Mouse (Mus musculus) neural tube, embryonic 11.5 days (tissue): Measurements from ENCODE around the gene Il10. TPM values are rescaled to one million over a fixed set of nuclear protein-coding genes. Genes with fewer than 3 reads are reported as not detected.
A peak's percentile ranks its signal among the peaks of the same experiment; 100 is the strongest.

Source experiments
- ATAC-seq: fragments of 200-750 bp; cut with Nextera tagmentation; 2 replicates; pipeline ENCODE4 v1.8.0; 2017; ENCODE audit warnings: moderate number of reproducible peaks, mild to moderate bottlenecking, moderate TSS enrichment, moderate library complexity; ENCODE audit not compliant: insufficient read depth, low FRiP score, low TSS enrichment
- DNase-seq: peaks from one replicate; pipeline ENCODE4 v3.0.0-alpha.2; 2015; ENCODE audit warnings: low spot score
- H3K27ac ChIP-seq: fragments of 300-500 bp; sonication (generic); 2 replicates; pipeline ENCODE4 v1.5.1; 2014; ENCODE audit warnings: low read depth, mild to moderate bottlenecking, low read length
- H3K27me3 ChIP-seq: fragments of 300-500 bp; sonication (generic); 2 replicates; pipeline ENCODE4 v1.6.1; 2014; ENCODE audit warnings: mild to moderate bottlenecking, low read length, mixed read lengths; ENCODE audit not compliant: control insufficient read depth, insufficient read depth
- H3K36me3 ChIP-seq: fragments of 300-500 bp; sonication (generic); 2 replicates; pipeline ENCODE4 v1.6.1; 2014; ENCODE audit warnings: mild to moderate bottlenecking, low read length, moderate library complexity, mixed read lengths; ENCODE audit not compliant: control insufficient read depth, insufficient read depth
- H3K4me1 ChIP-seq: fragments of 300-500 bp; sonication (generic); 2 replicates; pipeline ENCODE4 v1.6.1; 2014; ENCODE audit warnings: low read length, mixed read lengths; ENCODE audit not compliant: control insufficient read depth, insufficient read depth
- H3K4me2 ChIP-seq: fragments of 300-500 bp; sonication (generic); 2 replicates; pipeline ENCODE4 v1.6.1; 2014; ENCODE audit warnings: low read depth, mild to moderate bottlenecking, moderate library complexity
- H3K4me3 ChIP-seq: fragments of 300-500 bp; sonication (generic); 2 replicates; pipeline ENCODE4 v1.5.1; 2014; ENCODE audit warnings: low read depth, low read length
- H3K9ac ChIP-seq: fragments of 300-500 bp; sonication (generic); 2 replicates; pipeline ENCODE4 v1.6.1; 2014; ENCODE audit warnings: mild to moderate bottlenecking, low read length
- H3K9me3 ChIP-seq: fragments of 300-500 bp; sonication (generic); 2 replicates; pipeline ENCODE4 v1.6.1; 2016; ENCODE audit warnings: low read length; ENCODE audit not compliant: control insufficient read depth
- WGBS: fragments of 180-500 bp; shearing (Covaris S2); extraction: QIAGEN DNeasy Blood & Tissue Kit; methylation state at CpG from one replicate; pipeline ENCODE4 v1.1.7; 2014; 5-methylcytosine and 5-hydroxymethylcytosine counted together
- polyA plus RNA-seq: library from polyadenylated mRNA; unstranded; fragments of >200 nt; fragmentation: Nextera tagmentation; extraction: Ambion mirVana; gene quantifications from 2 replicates; pipeline ENCODE4 v1.2.1, GENCODE M21; 2014

Gene Il10
- polyA plus RNA-seq, 1 experiment from 2014 or later: not detected

DNA sequence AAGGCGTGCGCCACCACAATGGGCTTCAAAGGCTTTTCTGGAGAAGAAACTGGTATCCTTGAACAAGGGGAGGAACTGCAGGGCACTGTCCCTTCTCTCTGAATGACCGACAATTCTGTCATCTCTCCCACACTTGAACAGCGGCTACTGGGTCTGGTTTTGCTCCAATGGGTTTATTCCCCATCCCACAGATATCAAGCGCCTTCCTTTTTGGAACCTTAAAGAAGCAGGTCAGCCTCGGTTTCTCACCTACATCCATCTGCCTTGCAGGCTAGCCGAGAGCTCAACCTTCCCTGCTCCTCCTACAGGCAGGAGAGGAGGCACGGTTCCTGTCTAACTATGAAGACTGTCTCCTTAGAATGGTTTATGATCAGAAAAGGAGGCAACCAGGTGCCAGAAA, 29.3 kb downstream of the Il10 start:
- Histone ChIP-seq H3K9me3 (no peaks in the 10 kb centered on the region), H3K4me2 (no peak overlapping the region), H3K27me3 (no peaks in the 10 kb centered on the region), H3K27ac (no peak overlapping the region), H3K4me1 (no peaks in the 10 kb centered on the region), H3K9ac (no peak overlapping the region), H3K4me3 (no peak overlapping the region), H3K36me3 (no peaks in the 10 kb centered on the region; the same call in 1 of the 2 replicates)
- DNase-seq (no peak), ATAC-seq (no peak)
- 87% methylated on average over 8 of the region's 8 CpGs for WGBS

DNA sequence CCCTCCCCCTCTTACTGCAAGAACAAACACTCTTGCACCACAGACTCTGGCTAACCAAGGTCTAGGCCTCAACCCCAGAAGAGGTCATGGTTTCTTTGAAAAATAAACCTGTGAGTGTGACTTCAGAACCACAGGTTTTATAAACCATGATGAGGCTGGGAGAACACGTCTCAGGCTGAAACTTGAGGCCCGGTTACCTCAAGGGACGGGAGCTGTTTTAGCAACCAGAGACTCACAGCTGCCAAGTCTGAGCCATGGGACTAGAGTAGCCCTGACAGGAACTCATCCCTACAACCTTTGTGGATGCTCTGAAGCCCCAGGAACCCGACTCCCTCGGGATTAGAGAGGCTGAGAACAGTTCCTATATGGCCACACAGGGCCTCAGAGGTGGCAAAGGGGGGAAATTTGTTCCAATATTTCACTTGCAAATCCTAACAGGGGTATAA, 29.7 kb downstream of the Il10 start:
- Histone ChIP-seq H3K9ac (no peak overlapping the region), H3K36me3 (no peaks in the 10 kb centered on the region; the same call in 1 of the 2 replicates), H3K27me3 (no peaks in the 10 kb centered on the region), H3K4me3 (no peak overlapping the region), H3K9me3 (no peaks in the 10 kb centered on the region), H3K27ac (no peak overlapping the region), H3K4me2 (no peak overlapping the region), H3K4me1 (no peaks in the 10 kb centered on the region)
- DNase-seq: no peak
- WGBS: 75% methylated on average over 5 of the region's 5 CpGs
- ATAC-seq: no peak

DNA sequence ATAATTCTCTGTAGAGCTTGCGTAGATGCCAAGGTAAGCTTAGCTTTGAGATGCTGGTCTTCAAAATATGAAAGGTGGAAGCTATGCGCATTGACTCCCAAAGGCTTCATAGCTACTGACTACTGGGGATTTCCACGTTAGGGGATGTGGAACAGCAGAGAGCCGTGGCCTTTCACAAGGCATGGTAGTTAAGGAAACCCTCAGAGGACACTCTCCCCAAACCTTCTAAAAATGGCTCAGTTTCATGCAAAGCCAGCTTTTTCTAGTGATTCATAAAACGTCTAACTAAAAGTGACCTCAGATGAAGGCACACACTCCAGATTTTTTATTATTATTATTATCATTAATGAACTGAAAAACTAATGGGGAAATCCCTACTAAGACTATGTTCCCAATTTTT, 30.4 kb downstream of the Il10 start:
- Histone ChIP-seq H3K4me2 (no peak overlapping the region), H3K36me3 (no peaks in the 10 kb centered on the region; the same call in 1 of the 2 replicates), H3K9ac (no peak overlapping the region), H3K9me3 (no peaks in the 10 kb centered on the region), H3K4me3 (no peak overlapping the region), H3K27ac (no peak overlapping the region), H3K4me1 (no peaks in the 10 kb centered on the region), H3K27me3 (no peaks in the 10 kb centered on the region)
- DNase-seq (no peak), ATAC-seq (no peak)
- WGBS: 94% methylated on average over 5 of the region's 5 CpGs

DNA sequence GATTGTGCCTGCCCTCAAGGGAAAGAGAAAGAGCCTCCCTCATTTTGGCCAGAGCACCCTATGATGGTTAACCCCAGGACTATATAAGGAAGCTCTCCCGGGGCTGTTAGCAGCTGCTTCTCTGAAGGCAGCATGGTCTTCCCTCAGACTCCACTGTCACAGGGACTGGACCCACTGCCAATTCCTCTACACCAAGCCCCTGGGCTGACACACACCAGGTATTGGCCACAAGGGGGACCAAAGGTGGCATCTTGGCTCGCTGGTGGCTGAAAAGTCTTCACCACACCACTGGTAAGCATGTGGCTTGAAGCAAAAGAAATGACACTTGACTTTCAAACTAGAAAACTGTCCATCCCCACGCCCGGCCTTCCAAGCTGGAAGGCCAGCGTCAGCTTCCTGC, 31.0 kb downstream of the Il10 start:
- Histone ChIP-seq H3K4me3 (no peak overlapping the region), H3K4me2 (no peak overlapping the region), H3K4me1 (no peaks in the 10 kb centered on the region), H3K9ac (no peak overlapping the region), H3K27ac (no peak overlapping the region), H3K9me3 (no peaks in the 10 kb centered on the region), H3K27me3 (no peaks in the 10 kb centered on the region), H3K36me3 (no peaks in the 10 kb centered on the region; the same call in 1 of the 2 replicates)
- DNase-seq (no peak), ATAC-seq (no peak)
- 89% methylated on average over 5 of the region's 5 CpGs for WGBS

DNA sequence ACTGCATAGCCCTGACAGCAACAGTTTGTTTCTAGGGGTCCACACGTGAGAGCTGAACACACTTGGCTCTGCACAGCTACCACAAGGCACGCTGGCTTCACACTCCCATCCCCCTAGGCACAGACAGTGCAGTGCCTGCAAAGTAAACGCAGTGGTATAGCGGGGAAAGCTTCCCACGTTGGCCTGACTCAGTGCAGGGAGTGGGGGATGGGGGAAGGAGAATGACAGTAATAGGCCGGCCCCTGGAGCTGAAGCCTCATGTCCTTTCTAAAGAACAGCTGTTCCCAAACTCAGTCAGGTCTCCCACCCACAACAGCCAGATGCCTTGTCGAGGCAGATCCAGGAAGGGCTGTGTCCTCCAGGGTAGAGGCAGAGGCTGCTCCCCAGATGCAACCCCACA, 31.4 kb downstream of the Il10 start:
- Histone ChIP-seq H3K9me3 (no peaks in the 10 kb centered on the region), H3K4me1 (no peaks in the 10 kb centered on the region), H3K27me3 (no peaks in the 10 kb centered on the region), H3K36me3 (no peaks in the 10 kb centered on the region; the same call in none of the 2 replicates), H3K9ac (no peak overlapping the region), H3K4me2 (no peak overlapping the region), H3K4me3 (no peak overlapping the region), H3K27ac (no peak overlapping the region)
- ATAC-seq (no peak; the same call in 1 of the 2 replicates), DNase-seq (no peak)
- WGBS: 28% methylated on average over 7 of the region's 7 CpGs

DNA sequence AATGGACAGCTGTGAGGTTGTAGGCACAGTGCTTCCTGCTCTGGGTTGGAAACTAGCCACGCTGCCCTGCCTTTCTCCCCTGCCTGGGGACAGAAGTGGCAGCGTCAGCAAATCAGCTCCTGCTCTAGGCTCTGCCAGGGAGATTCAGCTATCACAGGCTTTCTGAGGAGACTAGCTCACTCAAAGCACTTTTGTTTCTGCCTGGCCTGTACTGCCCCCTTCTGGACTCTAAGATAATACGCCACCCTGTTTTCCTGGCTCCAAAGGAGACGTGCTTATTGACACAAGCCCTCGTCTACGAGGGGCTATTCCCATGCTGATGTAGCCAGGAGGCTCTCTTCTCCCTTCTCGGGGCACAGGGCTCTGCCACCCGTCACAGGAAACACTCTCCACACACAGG, 33.6 kb downstream of the Il10 start:
- Histone ChIP-seq H3K4me2 (no peak overlapping the region), H3K27me3 (no peaks in the 10 kb centered on the region), H3K27ac (no peak overlapping the region), H3K36me3 (peaks cover 7% of the 10 kb centered on the region), H3K4me1 (no peaks in the 10 kb centered on the region), H3K4me3 (no peak overlapping the region), H3K9me3 (no peaks in the 10 kb centered on the region), H3K9ac (no peak overlapping the region)
- 4% methylated on average over 8 of the region's 8 CpGs for WGBS
- ATAC-seq: peak; percentile 71; the same call in 1 of the 2 replicates
- peak; percentile 73 for DNase-seq

DNA sequence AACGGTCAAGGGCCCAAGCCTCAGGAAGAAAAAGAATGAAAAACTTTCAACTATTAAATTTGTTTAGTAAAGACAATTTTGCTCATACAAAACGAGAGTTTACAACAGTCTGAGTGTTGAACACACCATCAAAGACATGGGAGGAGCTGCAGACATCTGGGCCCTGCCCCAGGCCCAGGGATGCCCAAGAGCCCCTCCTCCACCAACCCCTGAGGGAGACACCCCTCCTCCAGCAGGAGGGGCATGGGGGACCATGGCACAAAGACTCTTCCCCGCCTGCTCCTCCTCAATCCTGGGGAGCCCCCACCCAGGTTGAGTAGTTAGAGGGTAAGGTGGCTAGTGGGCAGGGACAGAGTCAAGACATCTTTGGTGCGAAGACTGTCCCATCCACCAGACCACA, 34.0 kb downstream of the Il10 start:
- Histone ChIP-seq H3K4me3 (no peak overlapping the region), H3K9me3 (no peaks in the 10 kb centered on the region), H3K36me3 (peaks cover 7% of the 10 kb centered on the region), H3K27me3 (no peaks in the 10 kb centered on the region), H3K4me2 (no peak overlapping the region), H3K9ac (no peak overlapping the region), H3K4me1 (no peaks in the 10 kb centered on the region), H3K27ac (no peak overlapping the region)
- peak; percentile 28; the same call in 1 of the 2 replicates for ATAC-seq
- DNase-seq: no peak
- 56% methylated on average over 4 of the region's 4 CpGs for WGBS

DNA sequence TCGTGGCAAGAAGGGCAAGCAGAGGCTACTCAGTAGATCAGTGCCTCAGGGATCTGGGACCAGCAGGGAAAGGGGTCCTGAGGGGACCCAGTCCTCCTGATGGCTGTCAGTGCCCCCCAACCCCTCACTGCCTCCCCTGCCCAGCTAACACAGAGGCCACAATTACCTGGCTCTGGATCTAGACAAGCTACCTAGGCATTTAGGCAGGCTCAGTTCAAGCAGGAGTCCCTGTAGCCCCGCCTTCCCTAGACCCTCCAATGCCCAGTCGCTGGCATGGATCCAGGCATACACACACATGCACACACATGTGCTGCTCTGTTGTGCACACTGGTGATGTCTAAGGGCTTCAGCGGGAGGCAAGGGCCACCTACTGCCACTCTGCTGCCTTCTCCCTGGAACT, 34.6 kb downstream of the Il10 start:
- Histone ChIP-seq H3K36me3 (peaks cover 7% of the 10 kb centered on the region), H3K9me3 (no peaks in the 10 kb centered on the region), H3K27ac (no peak overlapping the region), H3K4me3 (no peak overlapping the region), H3K9ac (no peak overlapping the region), H3K4me2 (no peak overlapping the region), H3K27me3 (no peaks in the 10 kb centered on the region), H3K4me1 (no peaks in the 10 kb centered on the region)
- 90% methylated on average over 4 of the region's 4 CpGs for WGBS
- no peak for ATAC-seq
- no peak for DNase-seq

DNA sequence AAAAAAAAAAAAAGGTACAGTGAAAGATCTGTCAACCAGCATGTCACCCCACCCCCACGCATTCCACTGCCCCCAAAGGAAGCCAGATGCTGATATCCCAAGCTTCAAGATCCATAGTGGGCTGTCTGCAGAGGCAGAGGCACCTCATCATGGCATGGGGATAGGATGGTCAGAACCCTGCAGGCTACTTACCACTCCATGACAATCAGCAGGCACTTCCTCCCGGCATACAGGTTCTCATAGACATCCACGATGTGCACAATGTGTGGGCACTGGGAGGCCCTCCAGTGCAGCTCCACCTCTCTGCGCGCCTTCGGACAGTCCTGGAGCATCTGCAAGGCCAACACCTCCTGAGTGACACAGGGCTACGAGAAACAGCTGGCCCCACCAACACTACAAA, 38.8 kb downstream of the Il10 start:
- Histone ChIP-seq H3K27me3 (no peaks in the 10 kb centered on the region), H3K9ac (no peak overlapping the region), H3K27ac (no peak overlapping the region), H3K4me3 (no peak overlapping the region), H3K4me1 (0 out of 2 replicates have a peak, but pooled peaks cover under 1% of the 10 kb centered on the region), H3K4me2 (no peak overlapping the region), H3K9me3 (no peaks in the 10 kb centered on the region), H3K36me3 (peaks cover 7% of the 10 kb centered on the region)
- no peak for DNase-seq
- WGBS: 80% methylated on average over 7 of the region's 7 CpGs
- no peak for ATAC-seq
